In the genomic region with DNA sequence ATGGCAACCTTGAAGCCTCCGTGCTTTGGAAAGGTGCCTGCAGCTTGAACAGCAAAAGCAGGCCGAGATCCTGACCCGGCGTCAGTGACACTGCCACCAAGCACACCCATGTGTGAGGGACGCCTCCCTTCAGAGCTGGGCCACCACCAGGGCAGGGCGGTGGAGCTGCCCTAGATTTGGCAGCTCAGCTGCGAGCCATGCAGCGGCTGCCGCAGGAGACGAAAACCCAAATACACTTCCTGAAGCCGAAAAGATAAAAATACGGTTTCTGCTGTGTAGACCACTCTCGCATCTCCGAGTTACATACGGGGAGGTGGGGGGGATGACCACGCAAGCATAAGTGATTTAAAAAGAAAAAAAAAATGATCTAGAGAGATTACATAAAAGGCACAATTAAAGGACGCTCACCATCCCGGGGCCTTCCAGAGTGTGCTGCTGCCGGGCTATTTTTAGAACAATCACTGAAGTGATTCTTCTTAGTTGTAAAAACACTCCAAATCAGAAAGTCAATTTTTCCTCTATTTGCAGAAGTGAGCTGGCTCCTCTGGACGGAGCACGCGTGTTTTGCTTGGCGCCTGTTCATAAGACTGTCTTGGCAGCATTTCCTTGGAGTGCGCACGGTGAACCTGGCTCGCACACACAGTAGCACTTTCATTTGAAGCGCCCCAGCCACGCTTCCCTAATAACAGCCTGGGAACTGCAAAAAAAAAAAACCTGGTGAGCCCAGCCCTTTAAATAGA, we compare ENCODE assay signal across 8 mouse cellular contexts.
A peak's percentile ranks its signal among the peaks of the same experiment; 100 is the strongest.
DNase-seq lines count a peak whose midpoint lies in the region; ATAC-seq lines count a peak whose summit lies in the region.

No protein-coding gene starts in this region.

- H3K4me3 ChIP-seq in intestine, embryonic 14.5 days (ENCODE audit: low read depth, low read length), result no peak overlapping the region
- H3K4me3 ChIP-seq in neural tube, embryonic 15.5 days (replicated peaks), result no peak overlapping the region

- 0 out of 2 replicates have a peak, but pooled peaks have one; percentile 12 for ATAC-seq in intestine, embryonic 14.5 days (replicated peaks; ENCODE audit: low FRiP score, low TSS enrichment, low read depth)
- ATAC-seq in neural tube, embryonic 15.5 days (ENCODE audit: low FRiP score), result no peak

- H3K4me1 ChIP-seq in intestine, embryonic 14.5 days (replicated peaks; ENCODE audit: control insufficient read depth, insufficient read depth, low read length), result peaks cover 31% of the 10 kb centered on the region
- H3K4me1 ChIP-seq in neural tube, embryonic 15.5 days, result peaks cover 93% of the 10 kb centered on the region

- no peaks in the 10 kb centered on the region for H3K9me3 ChIP-seq in intestine, embryonic 14.5 days (ENCODE audit: control insufficient read depth, low read length)
- no peaks in the 10 kb centered on the region for H3K9me3 ChIP-seq in neural tube, embryonic 15.5 days (replicated peaks)

- no peak overlapping the region for H3K9ac ChIP-seq in intestine, embryonic 14.5 days (ENCODE audit: low read length)
- no peak overlapping the region for H3K9ac ChIP-seq in neural tube, embryonic 15.5 days (replicated peaks)

- no peaks in the 10 kb centered on the region for H3K36me3 ChIP-seq in intestine, embryonic 14.5 days (ENCODE audit: control insufficient read depth, insufficient read depth, low read length)
- H3K36me3 ChIP-seq in neural tube, embryonic 15.5 days, result no peaks in the 10 kb centered on the region

- intact Hi-C loops in left cerebral cortex, postnatal 25 days (cut with DNase I), result no loop called here

- WGBS in intestine, embryonic 14.5 days, result 31% methylated on average over 28 of the region's 28 CpGs
- 44% methylated on average over 28 of the region's 28 CpGs for WGBS in neural tube, embryonic 15.5 days

- H3K27ac ChIP-seq in intestine, embryonic 14.5 days (ENCODE audit: low read depth), result peak overlapping the region; percentile 65
- H3K27ac ChIP-seq in neural tube, embryonic 15.5 days (replicated peaks), result peak overlapping the region; percentile 39; the same call in 1 of the 2 replicates

- H3K27me3 ChIP-seq in intestine, embryonic 14.5 days (replicated peaks; ENCODE audit: control insufficient read depth, insufficient read depth, low read length), result no peaks in the 10 kb centered on the region
- H3K27me3 ChIP-seq in neural tube, embryonic 15.5 days (replicated peaks), result no peaks in the 10 kb centered on the region

- H3K4me2 ChIP-seq in intestine, embryonic 14.5 days (ENCODE audit: low read length), result peak overlapping the region; percentile 25
- peak overlapping the region; percentile 9; the same call in 1 of the 2 replicates for H3K4me2 ChIP-seq in neural tube, embryonic 15.5 days

- DNase-seq in embryo, embryonic 11 days, result peak; percentile 47
- DNase-seq in embryo, embryonic 9.5 days (ENCODE audit: extremely low spot score), result no peak
- DNase-seq in cerebellum, postnatal 14 days, result peak; percentile 63 to 77
- peak; percentile 38 for DNase-seq in gonadal fat pad, adult 2 months (ENCODE audit: low read depth)
- peak; percentile 62 for DNase-seq in intestine, embryonic 14.5 days (ENCODE audit: low spot score)
- DNase-seq in left cerebral cortex, postnatal 25 days (ENCODE audit: low spot score in 2 of 2), result peak; percentile 69 to 82
- no peak for DNase-seq in spleen, adult 18-20 months

Comparison
In these comparisons a context has a peak if more than half of its experiments do, and no peak if none do; other contexts are left out.
1. DNase-seq: peak in embryo, embryonic 11 days (single experiment), cerebellum, postnatal 14 days (2 of 2), gonadal fat pad, adult 2 months (single experiment), intestine, embryonic 14.5 days (single experiment) and left cerebral cortex, postnatal 25 days (2 of 2); none in embryo, embryonic 9.5 days (single experiment) and spleen, adult 18-20 months (0 of 2).